Mouse (Mus musculus) left cerebral cortex, adult 9 months (tissue): ENCODE data around the gene Rgl1.

ENCODE experiments used
- DNase-seq, 2 experiments: peaks; one replicate each; pipeline ENCODE4 v3.0.0; 2022; ENCODE audit warnings: low spot score in 2 of 2

The Rgl1 gene

GRCm38 (mm10) chr1:152615987-152616776 lies 150.0 kb downstream of the Rgl1 start:
- no peak for DNase-seq

DNA sequence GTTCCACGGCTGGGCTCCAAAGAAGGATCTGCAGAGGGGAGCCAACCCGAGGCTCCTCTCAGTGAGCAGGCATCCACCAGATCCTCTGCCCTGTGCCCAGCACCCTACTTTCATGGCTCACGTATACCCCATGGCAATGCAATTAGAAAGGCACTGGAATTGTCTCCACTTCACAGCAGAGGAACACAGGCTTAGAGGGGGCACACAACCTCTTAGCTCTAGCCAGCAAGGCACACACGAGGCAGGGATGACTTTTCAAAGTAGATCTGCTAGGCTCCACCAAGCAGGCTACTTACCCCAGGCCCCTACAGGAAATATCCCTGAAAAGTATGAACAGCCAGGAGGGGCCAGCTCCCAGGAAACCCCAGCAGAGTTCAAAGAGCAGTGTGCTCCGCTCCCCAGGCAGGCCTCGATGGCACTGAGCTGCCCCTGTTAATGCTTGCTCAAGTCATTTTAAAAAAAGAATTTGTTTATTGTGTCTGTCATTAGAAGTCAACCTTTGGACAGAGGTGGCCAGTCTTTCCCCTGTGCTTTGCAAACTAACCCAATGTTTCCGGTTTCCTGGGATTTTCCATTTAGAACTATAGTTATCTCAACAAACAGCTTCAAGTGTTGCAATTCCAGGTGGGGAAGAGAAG lies 151.3 kb downstream of the Rgl1 start:
- DNase-seq, result no peak

DNA sequence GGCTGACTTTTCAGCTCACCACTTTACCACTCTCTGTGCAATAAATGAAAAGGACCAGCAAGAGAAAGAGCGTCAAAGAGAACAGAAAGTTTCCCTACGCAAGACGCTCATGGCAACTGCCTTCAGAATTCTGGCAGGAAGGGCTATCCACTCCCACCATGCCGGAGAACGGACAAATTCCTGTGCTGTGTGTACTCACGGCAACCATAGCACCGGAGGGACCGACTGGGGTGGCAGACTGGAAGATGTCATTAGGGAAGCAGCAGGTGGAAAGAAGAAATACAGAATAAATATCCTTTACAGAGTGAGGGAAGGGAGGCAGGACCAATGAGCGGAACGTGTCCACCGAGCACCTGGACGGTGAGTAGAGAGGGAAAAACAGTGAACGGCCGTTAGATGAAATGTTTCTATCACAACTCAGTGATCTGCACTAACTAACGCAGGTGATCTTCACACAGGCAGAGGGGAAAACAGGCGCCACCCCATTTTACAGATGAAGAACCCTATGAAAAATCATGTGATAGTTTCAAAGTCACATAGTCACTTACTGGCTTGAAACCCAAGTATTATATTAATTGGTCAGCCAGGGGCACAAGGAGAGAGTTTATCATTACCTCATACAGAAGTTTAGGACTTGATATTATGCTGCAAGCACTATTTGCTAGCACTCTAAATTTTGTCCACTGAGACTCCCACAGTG lies 152.8 kb downstream of the Rgl1 start:
- no peak for DNase-seq

DNA sequence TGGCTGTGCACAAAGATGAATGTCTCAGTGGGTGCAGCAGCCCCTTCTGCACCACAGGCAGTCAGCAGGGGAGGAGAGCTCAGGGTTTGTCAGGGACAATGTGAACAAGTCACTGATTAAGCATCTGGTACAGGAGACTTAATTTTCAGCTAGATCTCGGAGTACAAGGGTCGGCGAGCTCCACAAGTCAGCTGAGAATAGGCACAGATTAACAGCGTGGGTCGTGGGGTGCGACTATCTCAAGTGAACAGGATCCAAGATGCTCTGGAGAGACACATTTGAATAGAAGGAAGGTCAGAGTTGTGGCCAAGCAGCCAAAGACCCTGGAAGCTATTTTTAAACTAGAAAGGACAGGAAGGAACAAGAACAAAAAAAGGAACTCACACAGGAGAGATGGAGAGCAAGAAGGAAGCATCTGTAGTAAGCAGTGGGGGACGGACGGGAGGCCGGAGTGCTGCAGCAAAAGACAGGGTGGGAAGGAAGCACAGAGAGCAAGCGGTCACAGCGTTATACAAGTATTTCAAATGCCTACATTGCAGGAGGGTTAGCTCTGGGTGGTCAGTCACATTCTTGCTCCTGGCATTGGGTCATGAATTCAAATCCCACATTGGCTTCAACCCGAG lies 153.5 kb downstream of the Rgl1 start:
- peak in 1 of 2 experiments; percentile 11 for DNase-seq

DNA sequence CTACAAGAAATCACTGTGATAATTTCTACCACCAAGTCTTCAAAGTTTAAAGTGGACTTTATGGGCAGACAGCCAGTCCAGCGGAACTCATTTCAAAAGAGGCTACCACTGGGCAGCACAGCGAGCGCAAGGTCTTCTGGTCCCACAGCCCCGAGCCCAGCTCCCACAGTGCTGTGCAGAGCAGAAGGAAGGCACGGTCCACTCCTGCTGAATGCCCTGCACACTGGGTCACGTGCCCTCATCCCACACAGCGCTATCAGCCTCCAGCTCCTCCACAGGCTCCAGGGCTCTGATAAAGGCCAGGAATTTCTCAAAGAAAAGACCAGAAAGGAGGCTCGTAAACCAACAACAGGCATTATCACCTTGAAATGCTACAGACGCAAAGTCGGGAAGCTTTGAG lies 156.6 kb downstream of the Rgl1 start:
- no peak for DNase-seq

DNA sequence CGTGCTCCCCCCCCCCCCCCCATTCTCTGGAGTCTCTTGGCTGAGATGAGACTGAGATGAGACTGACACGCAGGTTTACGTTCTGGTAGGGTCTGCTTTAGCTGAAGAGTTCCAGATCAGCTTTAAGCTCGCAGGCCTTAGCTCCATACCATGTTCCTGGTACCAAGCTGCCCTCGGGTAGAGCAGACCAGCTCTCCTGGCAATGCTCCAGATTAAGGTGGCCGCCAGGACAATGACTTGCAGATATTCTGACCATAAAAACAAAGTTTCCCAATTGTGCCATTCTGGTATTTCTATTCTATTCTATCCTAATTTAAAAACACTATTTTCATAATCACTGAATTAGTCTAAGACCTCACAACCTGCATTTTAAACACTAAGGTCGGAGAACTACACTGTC lies 157.1 kb downstream of the Rgl1 start:
- DNase-seq, result no peak

GRCm38 (mm10) chr1:152607765-152608164 lies 158.4 kb downstream of the Rgl1 start:
- DNase-seq, result no peak

- no peak for DNase-seq
Measured at GRCm38 (mm10) chr1:152606727-152607126, 159.4 kb downstream of the Rgl1 start.

GRCm38 (mm10) chr1:152605895-152606625 lies 160.1 kb downstream of the Rgl1 start:
- DNase-seq, result no peak

DNA sequence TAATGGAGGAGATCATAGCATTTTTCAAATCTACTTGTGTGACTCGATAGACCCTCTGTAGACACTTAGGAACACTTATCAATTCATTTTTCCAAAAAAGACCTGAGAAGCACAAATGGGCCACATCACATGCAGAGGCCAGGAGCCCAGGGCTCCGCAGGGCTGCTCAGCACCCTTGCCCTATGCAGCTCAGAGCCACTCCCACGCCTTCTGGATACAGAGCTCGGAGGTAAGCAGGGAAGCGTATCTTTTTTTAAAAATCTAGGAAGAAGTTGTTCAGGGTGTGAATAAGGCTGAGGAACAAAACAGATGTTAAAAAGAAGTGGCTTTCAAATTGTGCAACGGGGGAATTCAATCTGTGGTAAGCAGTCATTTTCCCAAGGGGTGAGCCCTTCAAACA lies 162.0 kb downstream of the Rgl1 start:
- no peak for DNase-seq

- no peak for DNase-seq
Measured at GRCm38 (mm10) chr1:152603628-152604027, 162.5 kb downstream of the Rgl1 start.

DNA sequence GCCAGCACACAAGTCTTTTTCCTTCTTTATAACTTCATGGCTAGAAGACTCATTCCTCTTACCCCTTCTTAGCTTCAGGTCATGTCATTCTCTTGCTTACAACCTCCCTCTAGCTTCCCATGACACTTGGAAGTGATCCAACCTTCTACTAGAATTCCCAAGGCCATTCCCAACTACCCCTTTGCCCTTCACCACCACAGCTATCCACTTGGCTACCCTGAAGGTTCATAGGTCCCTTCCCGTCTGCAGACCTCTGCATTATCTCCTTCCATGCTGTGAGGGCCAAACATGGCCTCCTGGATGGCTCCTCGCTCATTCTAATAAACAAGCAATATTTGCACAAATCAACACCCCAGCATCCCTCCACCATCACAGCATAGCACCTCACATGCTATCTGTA lies 165.7 kb downstream of the Rgl1 start:
- DNase-seq, result no peak

- DNase-seq, result no peak
Measured at GRCm38 (mm10) chr1:152599347-152599746, 166.8 kb downstream of the Rgl1 start.

DNA sequence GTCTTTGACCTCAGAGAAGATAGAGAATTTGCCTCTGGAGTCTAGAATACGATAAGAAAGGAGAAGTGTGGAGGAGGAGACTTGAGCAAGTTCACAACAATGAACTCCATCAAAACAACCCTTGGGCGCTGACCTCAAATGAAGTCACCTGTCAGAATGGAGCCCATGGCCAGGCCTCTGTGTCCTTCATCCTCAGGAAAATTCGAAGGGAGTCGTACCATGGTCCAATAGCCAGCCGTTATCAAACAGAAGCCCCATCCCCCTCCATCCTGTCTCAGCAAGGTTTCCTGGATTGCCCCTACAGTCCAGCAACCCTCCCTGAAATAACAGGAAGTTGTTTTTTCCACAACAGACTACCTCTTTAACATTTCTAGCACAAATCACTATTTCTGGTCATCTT lies 171.5 kb downstream of the Rgl1 start:
- no peak for DNase-seq

GRCm38 (mm10) chr1:152593831-152594549 lies 172.2 kb downstream of the Rgl1 start:
- peak; percentile 23 to 54 for DNase-seq

DNA sequence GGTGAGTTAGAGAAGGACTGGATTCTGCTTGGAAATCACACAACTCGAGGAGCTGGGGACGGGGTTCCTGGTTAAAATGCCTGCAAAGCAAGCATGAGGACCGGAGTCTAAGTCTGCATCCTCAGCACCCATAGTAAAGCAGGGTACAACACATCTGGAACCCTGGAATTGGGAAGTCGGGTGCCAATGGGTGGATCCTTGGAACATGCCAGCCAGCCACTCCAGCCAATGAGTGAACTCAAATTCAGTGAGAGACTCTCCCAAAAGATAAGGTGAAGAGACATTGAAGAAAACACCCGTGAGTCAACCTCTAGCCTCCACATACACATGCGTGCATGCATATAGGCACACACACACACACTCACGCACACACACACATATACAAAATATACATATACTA lies 172.8 kb downstream of the Rgl1 start:
- DNase-seq, result no peak

GRCm38 (mm10) chr1:152592609-152593008 lies 173.5 kb downstream of the Rgl1 start:
- DNase-seq, result no peak

DNA sequence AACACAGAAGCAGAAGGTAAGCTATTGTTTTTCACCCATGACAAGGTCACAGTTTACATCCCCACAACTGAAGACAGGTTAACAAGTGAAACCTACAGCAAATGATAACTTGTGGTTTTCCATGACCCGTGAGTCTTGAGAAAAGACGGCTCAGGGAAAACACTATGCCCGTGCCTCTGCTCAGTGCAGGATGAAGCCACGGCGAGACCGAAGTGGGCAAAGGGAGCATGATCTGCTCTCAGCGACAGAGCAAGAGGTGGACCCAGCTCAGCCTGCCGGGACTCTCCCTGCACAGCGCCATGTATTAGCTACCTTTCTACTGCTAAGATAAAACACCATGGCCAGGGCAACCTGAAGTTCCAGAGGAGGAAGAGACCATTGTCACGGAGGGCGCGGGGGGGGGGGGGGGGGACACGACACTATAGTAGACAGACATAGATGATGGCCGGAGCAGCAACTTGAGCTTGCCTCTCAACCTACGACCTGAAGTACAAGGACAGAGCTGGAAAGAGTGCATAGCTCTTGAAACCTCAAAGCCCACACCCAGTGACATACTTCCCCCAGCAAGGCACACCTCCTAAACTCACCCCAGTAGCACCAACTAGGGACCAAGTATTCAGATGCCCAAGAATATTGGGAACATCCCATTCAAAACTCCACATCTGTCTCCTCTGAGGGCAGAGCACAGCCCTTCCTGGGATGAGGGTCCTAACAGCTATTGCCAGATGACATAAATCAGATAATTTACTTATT lies 174.2 kb downstream of the Rgl1 start:
- no peak for DNase-seq

- DNase-seq, result no peak
Measured at GRCm38 (mm10) chr1:152590321-152590720, 175.8 kb downstream of the Rgl1 start.

DNA sequence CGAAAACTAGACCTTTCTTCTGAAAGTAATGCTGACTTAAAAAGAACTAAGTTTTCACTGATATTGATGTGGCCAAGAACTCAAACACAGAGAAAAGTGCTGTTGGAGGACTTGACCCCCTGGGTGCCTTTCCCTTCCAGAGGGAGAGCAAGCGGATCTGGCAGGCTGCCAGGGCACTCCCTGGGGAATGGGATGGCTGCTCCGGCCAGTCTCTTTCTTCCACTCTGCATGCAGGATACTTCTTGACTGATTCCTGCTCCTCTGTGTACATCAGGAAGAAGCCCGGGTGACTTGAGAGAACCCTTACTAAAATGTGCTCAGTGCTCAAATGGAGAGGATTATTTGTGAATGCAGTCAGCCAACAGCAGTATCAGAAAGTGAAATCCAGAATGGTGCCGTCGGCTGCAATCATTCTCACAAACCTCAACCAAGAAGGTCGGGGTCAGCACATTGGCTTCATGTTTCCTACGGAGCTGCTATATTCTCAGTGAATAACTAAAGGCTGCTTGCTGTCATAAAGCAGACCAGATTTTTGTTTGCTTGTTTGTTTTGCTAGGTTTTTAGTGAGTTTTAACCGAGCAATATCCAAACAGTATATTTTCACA lies 176.7 kb downstream of the Rgl1 start:
- DNase-seq, result no peak
